Mouse (Mus musculus) hindbrain, embryonic 11.5 days (tissue): ENCODE results near the gene Nup93. TPM values are rescaled to one million over a fixed set of nuclear protein-coding genes. Genes with fewer than 3 reads are reported as not detected.
A peak's percentile ranks its signal among the peaks of the same experiment; 100 is the strongest.
"Not testable (repeated sequence)": the region's sequence is repeated elsewhere in the genome, so short reads cannot be mapped to it uniquely, and the experiment has no call there.

Experiments
- ATAC-seq: fragments of 200-750 bp; cut with Nextera tagmentation; 2 replicates; pipeline ENCODE4 v1.8.0; 2017; ENCODE audit warnings: mild to moderate bottlenecking, moderate TSS enrichment, moderate library complexity; ENCODE audit not compliant: low FRiP score
- DNase-seq: peaks from one replicate; pipeline ENCODE4 v3.0.0-alpha.2; 2015; ENCODE audit warnings: low spot score
- H3K27ac ChIP-seq: fragments of 300-500 bp; sonication (generic); 2 replicates; pipeline ENCODE4 v1.5.1; 2014; ENCODE audit warnings: mild to moderate bottlenecking, low read depth, low read length
- H3K27me3 ChIP-seq: fragments of 300-500 bp; sonication (generic); 2 replicates; pipeline ENCODE4 v1.6.1; 2014; ENCODE audit warnings: mild to moderate bottlenecking, low read length, moderate library complexity, mixed read lengths; ENCODE audit not compliant: control insufficient read depth, insufficient read depth
- H3K36me3 ChIP-seq: fragments of 300-500 bp; sonication (generic); 2 replicates; pipeline ENCODE4 v1.6.1; 2014; ENCODE audit warnings: mild to moderate bottlenecking, low read length, moderate library complexity, mixed read lengths; ENCODE audit not compliant: control insufficient read depth, insufficient read depth
- H3K4me1 ChIP-seq: fragments of 300-500 bp; sonication (generic); replicated peaks from 2 replicates; pipeline ENCODE4 v1.6.1; 2014; ENCODE audit warnings: low read length, mixed read lengths; ENCODE audit not compliant: control insufficient read depth, insufficient read depth
- H3K4me2 ChIP-seq: fragments of 300-500 bp; sonication (generic); replicated peaks from 2 replicates; pipeline ENCODE4 v1.6.1; 2014; ENCODE audit warnings: mild to moderate bottlenecking, low read depth, low read length
- H3K4me3 ChIP-seq: fragments of 300-500 bp; sonication (generic); 2 replicates; pipeline ENCODE4 v1.5.1; 2014; ENCODE audit warnings: low read depth, low read length
- H3K9ac ChIP-seq: fragments of 300-500 bp; sonication (generic); 2 replicates; pipeline ENCODE4 v1.6.1; 2014; ENCODE audit warnings: low read depth, low read length
- H3K9me3 ChIP-seq: fragments of 300-500 bp; sonication (generic); 2 replicates; pipeline ENCODE4 v1.6.1; 2016; ENCODE audit warnings: low read length; ENCODE audit not compliant: control insufficient read depth
- WGBS: fragments of 180-500 bp; shearing (Covaris S2); extraction: QIAGEN DNeasy Blood & Tissue Kit; methylation state at CpG from one replicate; pipeline ENCODE4 v1.1.7; 2014; 5-methylcytosine and 5-hydroxymethylcytosine counted together
- polyA plus RNA-seq: library from polyadenylated mRNA; unstranded; fragments of >200 nt; fragmentation: Nextera tagmentation; extraction: Ambion mirVana; gene quantifications from 2 replicates; pipeline ENCODE4 v1.2.1, GENCODE M21; 2014

Nup93 gene
- 95.1 and 112 TPM in 2 replicates for polyA plus RNA-seq

DNA sequence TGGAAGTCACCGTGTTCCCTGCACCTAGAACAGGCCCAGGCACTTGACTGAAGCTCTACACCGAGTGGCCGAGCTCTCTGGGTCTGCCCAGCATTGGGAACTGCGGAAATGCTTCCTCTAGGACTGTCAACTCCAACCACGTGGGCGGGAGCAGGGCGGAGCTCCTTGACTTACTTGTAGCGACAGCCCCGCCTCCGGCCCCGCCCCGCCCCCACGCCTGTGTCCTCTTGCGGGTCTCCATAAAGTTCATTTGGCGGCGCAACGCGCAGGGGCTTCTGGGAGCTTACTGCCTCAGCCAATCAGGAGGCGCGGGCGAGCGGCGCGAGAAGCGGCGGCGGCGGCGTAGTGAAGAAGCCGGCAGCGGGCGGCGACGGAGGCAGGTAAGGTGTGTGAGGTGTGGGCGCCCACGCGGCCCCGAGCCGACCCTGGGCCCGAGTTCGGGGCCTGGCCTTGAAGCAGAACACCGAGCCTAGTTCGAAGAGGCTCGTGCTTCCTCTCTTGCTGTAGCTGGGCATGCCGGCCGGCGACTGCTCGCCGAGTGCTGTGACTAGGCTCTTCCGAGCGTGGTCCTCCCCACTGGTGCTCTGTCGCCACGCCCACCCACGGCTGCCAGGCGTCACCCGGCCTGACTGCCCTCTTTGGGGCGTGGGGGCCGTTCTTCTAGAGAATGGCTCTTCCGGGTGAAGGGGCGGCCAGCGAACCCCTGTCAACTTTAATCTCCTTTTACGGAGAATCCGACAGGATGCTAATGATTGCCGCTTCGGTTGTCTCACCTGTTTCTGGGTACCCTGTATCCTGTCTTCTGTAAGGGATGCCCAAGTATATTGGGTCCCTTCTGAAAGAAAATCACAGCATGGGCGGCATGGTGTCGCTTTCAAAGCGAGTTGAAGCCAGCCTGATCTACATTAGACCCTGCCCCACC lies at the start of gene Nup93:
Gene Nup93 (plus strand): TSS at position 313 of the 922 bp plus-strand sequence.
- H3K4me3 ChIP-seq: peak within 1 kb of the TSS; percentile 82
- peak within 1 kb of the TSS; percentile 83 for H3K9ac ChIP-seq
- no peaks in the 10 kb centered on the region; the same call in 1 of the 2 replicates for H3K4me1 ChIP-seq
- H3K27me3 ChIP-seq: no peaks in the 10 kb centered on the region
- H3K4me2 ChIP-seq: peak within 1 kb of the TSS; percentile 92
- peak; percentile 98 for DNase-seq
- under 1% methylated on average over 68 of the region's 68 CpGs for WGBS
- no peak within 1 kb of the TSS for H3K27ac ChIP-seq
- no peaks in the 10 kb centered on the region for H3K36me3 ChIP-seq
- peak; percentile 96 for ATAC-seq
- no peaks in the 10 kb centered on the region for H3K9me3 ChIP-seq

DNA sequence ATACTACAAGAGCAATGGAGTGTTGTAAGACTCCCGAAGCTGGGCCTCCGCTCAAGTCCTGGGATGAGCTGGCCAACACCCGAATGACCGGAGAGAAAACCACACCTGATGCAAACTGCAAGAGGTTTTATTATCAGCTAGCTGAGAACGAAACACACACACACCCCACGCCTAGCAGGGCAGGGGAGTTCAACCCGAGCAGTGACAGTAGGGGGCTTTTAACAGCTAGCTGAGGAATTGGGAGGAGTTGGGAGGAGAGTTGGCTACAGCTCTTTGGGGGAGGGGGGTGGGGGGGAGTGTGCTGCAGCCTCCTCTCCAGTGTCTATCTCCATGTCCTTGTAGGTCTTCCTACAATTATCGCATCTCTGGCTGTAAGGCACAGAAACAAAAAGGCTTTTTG lies 48.6 kb upstream of the Nup93 start:
- H3K9ac ChIP-seq, H3K4me1 ChIP-seq, DNase-seq, H3K27me3 ChIP-seq, H3K36me3 ChIP-seq, H3K9me3 ChIP-seq, ATAC-seq, H3K4me3 ChIP-seq, H3K4me2 ChIP-seq, H3K27ac ChIP-seq: not testable (repeated sequence)
- WGBS: 74% methylated on average over 8 of the region's 8 CpGs

DNA sequence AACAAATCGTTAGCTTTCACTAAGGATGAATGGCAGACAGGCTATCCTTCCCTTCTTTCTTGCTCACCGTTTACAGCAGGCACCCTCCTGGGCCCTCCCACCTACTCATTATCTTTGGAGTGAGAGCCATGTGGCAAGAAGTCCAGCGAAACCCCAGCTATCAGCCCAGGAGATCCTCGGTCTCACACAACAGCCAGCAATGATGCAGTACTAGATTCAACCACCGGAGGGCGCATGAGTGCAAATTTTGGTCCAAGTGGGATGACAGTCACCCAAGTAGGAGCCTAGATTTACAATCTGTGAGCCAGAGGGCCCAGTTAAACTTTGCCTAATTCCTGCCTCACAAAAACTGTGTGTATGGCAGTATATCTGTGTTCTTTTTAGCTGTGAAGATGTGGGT lies 47.1 kb upstream of the Nup93 start:
- Histone ChIP-seq H3K9ac (no peak overlapping the region), H3K4me2 (no peak overlapping the region), H3K9me3 (no peaks in the 10 kb centered on the region), H3K36me3 (no peaks in the 10 kb centered on the region), H3K4me1 (0 out of 2 replicates have a peak, but pooled peaks cover 2% of the 10 kb centered on the region), H3K4me3 (no peak overlapping the region), H3K27ac (no peak overlapping the region), H3K27me3 (peaks cover 21% of the 10 kb centered on the region)
- ATAC-seq (no peak), DNase-seq (peak; percentile 96)
- 3% methylated on average over 6 of the region's 6 CpGs for WGBS

DNA sequence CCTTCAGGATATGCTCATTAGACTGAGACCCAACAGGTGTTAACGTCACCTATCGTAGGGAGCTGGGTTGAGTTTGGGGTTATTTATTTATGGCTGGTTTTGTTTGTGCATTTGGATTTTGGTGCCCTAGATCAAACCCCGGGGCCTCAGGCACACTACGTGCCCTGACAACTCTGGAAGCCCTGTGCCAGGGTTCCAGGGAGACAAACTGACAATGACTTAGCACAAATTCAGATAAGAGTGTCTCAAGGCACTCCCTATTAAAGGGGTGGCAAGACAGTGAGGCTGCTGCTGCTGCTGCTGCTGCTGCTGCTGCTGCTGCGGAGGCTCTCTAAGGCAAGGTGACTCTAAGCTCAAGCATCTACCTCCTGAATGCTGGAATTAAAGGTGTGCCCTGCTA lies 44.8 kb upstream of the Nup93 start:
- Histone ChIP-seq H3K27me3 (peaks cover 43% of the 10 kb centered on the region), H3K9me3 (no peaks in the 10 kb centered on the region), H3K36me3 (no peaks in the 10 kb centered on the region), H3K9ac (no peak overlapping the region), H3K27ac (no peak overlapping the region), H3K4me2 (no peak overlapping the region), H3K4me3 (no peak overlapping the region), H3K4me1 (0 out of 2 replicates have a peak, but pooled peaks cover 3% of the 10 kb centered on the region)
- DNase-seq (no peak), ATAC-seq (no peak)
- WGBS: 94% methylated on average over 5 of the region's 5 CpGs

DNA sequence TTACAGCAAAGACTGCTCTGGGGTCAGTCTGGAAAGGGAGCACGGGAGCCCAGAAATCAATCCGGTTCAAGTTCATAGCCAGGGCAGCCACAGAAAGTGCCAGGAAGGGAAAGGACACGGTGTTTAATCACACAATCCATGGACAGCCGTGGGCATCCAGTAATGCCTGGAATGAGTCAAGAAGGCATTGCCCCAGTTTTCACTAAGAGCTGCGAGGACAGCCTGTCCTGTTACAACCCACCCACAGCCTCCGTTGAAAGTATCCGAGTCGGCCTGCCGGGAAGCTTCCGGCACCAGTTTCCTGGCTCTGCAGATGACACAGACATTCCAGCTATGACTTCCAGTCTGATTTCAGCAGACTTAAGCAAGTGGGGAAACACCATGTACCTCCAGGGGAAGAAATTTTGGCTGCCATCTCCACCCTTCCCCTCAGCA lies 43.0 kb upstream of the Nup93 start:
- H3K9me3 ChIP-seq: no peaks in the 10 kb centered on the region
- DNase-seq: no peak
- H3K4me1 ChIP-seq: 0 out of 2 replicates have a peak, but pooled peaks cover 3% of the 10 kb centered on the region
- peak overlapping the region; percentile 85; the same call in 1 of the 2 replicates for H3K4me2 ChIP-seq
- 50% methylated on average over 10 of the region's 10 CpGs for WGBS
- ATAC-seq: no peak
- peaks cover 51% of the 10 kb centered on the region for H3K27me3 ChIP-seq
- H3K9ac ChIP-seq: no peak overlapping the region
- no peak overlapping the region for H3K4me3 ChIP-seq
- no peaks in the 10 kb centered on the region for H3K36me3 ChIP-seq
- no peak overlapping the region for H3K27ac ChIP-seq

DNA sequence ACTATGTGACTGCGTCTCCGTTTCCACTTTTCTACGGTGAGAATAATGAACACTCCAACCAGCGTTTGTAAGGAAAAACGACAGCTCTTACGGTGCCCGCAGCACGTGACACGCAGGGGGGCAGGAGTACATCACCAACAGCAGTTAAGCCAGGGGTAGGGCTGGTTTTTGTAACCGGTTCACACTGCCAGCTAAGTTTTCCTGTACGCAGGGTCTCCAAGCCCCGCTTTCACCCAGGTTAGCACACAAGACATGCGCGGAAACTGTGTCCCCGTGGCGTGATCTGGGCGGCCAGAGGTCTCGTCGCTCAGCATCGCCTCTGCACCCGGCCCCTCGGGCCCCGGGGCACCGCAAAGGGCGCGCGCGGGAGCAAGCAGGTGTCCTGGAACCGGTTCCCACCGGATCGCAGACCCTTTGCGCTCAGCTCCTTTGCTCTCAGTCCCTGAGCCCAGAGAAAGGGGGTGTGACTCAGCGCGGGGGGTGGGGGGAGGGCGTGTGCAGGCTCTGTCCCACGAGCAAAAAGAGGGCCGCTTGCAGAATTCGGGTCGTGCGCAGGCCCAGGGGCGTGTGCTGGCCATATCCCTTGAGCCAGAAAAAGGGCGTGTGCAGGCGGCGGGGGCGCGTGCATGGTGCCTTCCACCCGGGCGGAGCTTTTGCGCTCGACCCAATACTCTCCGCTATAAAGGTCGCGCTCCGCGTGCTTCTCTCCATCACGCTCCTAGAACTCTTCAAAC lies 42.1 kb upstream of the Nup93 start, which contains the start of gene Mt2:
Gene Mt2 (plus strand): TSS at position 590 of the 734 bp plus-strand sequence.
- peak within 1 kb of the TSS; percentile 43 for H3K9ac ChIP-seq
- peak within 1 kb of the TSS; percentile 42 for H3K4me3 ChIP-seq
- WGBS: under 1% methylated on average over 55 of the region's 56 CpGs
- DNase-seq (peak; percentile 70), ATAC-seq (peak; percentile 66)
- H3K4me1 ChIP-seq: 0 out of 2 replicates have a peak, but pooled peaks cover 3% of the 10 kb centered on the region
- no peaks in the 10 kb centered on the region for H3K36me3 ChIP-seq
- no peaks in the 10 kb centered on the region for H3K9me3 ChIP-seq
- peak within 1 kb of the TSS; percentile 85 for H3K4me2 ChIP-seq
- H3K27me3 ChIP-seq: peaks cover 55% of the 10 kb centered on the region
- H3K27ac ChIP-seq: no peak within 1 kb of the TSS

DNA sequence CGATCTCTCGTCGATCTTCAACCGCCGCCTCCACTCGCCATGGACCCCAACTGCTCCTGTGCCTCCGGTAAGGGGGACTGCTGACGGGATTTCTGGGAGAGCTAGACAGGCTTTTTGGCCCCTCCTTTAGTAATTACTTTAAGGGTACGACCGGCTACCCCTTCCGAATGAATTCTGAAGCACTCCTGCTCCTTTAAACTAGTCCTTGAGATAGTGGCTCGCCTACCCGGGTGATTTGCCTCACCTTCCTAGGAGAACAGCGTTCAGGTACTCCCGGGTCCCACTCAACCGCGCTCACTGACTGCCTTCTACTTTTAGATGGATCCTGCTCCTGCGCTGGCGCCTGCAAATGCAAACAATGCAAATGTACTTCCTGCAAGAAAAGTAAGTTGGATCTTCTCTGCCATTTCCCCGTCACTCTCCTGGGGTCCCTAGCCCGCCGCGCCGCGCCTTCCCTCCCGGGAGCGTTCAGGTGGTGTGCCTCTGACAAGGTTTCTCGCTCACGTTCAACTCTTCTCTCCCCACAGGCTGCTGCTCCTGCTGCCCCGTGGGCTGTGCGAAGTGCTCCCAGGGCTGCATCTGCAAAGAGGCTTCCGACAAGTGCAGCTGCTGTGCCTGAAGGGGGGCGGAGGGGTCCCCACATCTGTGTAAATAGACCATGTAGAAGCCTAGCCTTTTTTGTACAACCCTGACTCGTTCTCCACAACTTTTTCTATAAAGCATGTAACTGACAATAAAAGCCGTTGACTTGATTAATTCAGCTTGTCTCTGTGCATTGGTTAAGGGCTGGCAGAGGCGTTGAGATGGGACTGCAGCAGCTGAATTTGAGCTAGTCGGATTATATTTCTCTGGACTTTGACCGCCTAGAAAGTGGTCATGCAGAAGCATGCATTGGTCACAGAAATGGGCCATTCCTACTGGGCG lies 41.3 kb upstream of the Nup93 start:
- Histone ChIP-seq H3K4me1 (0 out of 2 replicates have a peak, but pooled peaks cover 3% of the 10 kb centered on the region), H3K27ac (no peak overlapping the region), H3K9me3 (no peaks in the 10 kb centered on the region), H3K36me3 (no peaks in the 10 kb centered on the region), H3K27me3 (peaks cover 60% of the 10 kb centered on the region), H3K9ac (peak overlapping the region; percentile 43; the same call in 1 of the 2 replicates), H3K4me3 (peak overlapping the region; percentile 42), H3K4me2 (peak overlapping the region; percentile 85)
- DNase-seq (peak; percentile 69), ATAC-seq (peak; percentile 33; the same call in 1 of the 2 replicates)
- WGBS: 1% methylated on average over 39 of the region's 39 CpGs
